Mouse (Mus musculus): ENCODE data around the gene Snx25. TPM values are rescaled to one million over a fixed set of nuclear protein-coding genes. Genes with fewer than 3 reads are reported as not detected.

Snx25 gene
- polyA plus RNA-seq, 1 experiment from 2014 or later: 6.5 TPM

DNA sequence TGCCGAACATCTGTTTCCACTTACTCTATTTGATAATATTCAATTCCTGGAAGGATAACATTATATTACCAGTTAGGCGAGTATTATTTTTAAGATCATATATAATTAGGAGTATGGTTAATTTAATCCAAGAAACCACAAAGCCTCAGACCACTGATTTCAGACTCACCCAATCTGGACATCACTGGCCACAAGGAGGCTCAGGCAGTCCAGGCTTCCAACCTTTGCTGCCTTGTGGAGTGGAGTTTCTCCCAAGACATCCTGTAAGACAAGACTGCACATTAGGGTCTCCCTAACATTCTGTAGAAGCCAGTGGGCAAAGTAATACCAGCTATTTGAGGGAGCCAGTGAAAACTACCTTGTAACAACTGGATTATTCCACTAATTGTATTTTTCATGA lies 153.7 kb downstream of the Snx25 start:
- no peak for DNase-seq (ENCODE audit: low spot score)
- no peak overlapping the region for H3K4me2 ChIP-seq (ENCODE audit: low read depth, severe bottlenecking)

GRCm38 (mm10) chr8:45995576-45995975 lies 156.4 kb downstream of the Snx25 start:
- no peak overlapping the region for H3K4me2 ChIP-seq (ENCODE audit: low read depth, severe bottlenecking)
- no peaks in the 10 kb centered on the region; the same call in 1 of the 2 replicates for H3K36me3 ChIP-seq (ENCODE audit: control insufficient read depth, insufficient read depth, low read length)
- H3K9ac ChIP-seq (ENCODE audit: low read length): no peak overlapping the region
- 85% methylated on average over 3 of the region's 3 CpGs for WGBS
- no peaks in the 10 kb centered on the region for H3K27me3 ChIP-seq (ENCODE audit: control insufficient read depth, insufficient read depth, low read length)
- peaks cover 8% of the 10 kb centered on the region; the same call in 1 of the 2 replicates for H3K4me1 ChIP-seq (ENCODE audit: control insufficient read depth, insufficient read depth, low read length)
- H3K4me3 ChIP-seq (ENCODE audit: low read depth, low read length): no peak overlapping the region
- DNase-seq (ENCODE audit: low spot score) (no peak), ATAC-seq (ENCODE audit: insufficient number of reproducible peaks, low FRiP score, low TSS enrichment, low read depth) (no peak)
- no peak overlapping the region for H3K27ac ChIP-seq (replicated peaks; ENCODE audit: low read depth, low read length)
- no peaks in the 10 kb centered on the region for H3K9me3 ChIP-seq (ENCODE audit: control insufficient read depth, low read length)

More for the DNA sequence above, 153.7 kb downstream of the Snx25 start:
- Histone ChIP-seq H3K9me3 (ENCODE audit: control insufficient read depth, low read length) (no peaks in the 10 kb centered on the region), H3K4me3 (ENCODE audit: low read depth, low read length) (no peak overlapping the region), H3K27me3 (ENCODE audit: control insufficient read depth, insufficient read depth, low read length) (no peaks in the 10 kb centered on the region), H3K36me3 (ENCODE audit: control insufficient read depth, insufficient read depth, low read length) (no peaks in the 10 kb centered on the region; the same call in 1 of the 2 replicates), H3K9ac (ENCODE audit: low read length) (no peak overlapping the region), H3K4me1 (ENCODE audit: control insufficient read depth, insufficient read depth, low read length) (peaks cover 9% of the 10 kb centered on the region; the same call in 1 of the 2 replicates), H3K27ac (replicated peaks; ENCODE audit: low read depth, low read length) (no peak overlapping the region)
- ATAC-seq (ENCODE audit: insufficient number of reproducible peaks, low FRiP score, low TSS enrichment, low read depth): no peak
- WGBS: 90% methylated on average over 2 of the region's 2 CpGs

DNA sequence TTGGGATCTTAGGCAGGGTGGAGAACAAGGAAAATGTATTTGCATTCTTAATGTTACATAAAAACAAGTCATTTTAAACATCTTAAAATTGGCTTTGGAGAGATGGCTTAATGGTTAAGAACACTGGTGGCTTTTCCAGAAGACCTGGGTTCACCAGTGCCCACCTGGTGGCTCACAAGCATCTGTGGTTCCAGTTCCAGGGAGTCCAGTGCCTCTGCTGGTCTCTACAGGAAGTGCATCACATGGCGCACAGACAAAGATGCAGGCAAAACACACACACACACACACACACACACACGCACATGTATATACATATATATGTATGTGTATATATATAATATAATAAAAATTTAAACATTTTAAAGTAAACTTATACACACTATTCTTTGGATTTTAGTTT lies 157.8 kb downstream of the Snx25 start:
- Histone ChIP-seq H3K4me1 (ENCODE audit: control insufficient read depth, insufficient read depth, low read length) (peaks cover 2% of the 10 kb centered on the region; the same call in 1 of the 2 replicates), H3K4me3 (ENCODE audit: low read depth, low read length) (no peak overlapping the region), H3K27ac (replicated peaks; ENCODE audit: low read depth, low read length) (no peak overlapping the region), H3K9me3 (ENCODE audit: control insufficient read depth, low read length) (no peaks in the 10 kb centered on the region), H3K36me3 (ENCODE audit: control insufficient read depth, insufficient read depth, low read length) (no peaks in the 10 kb centered on the region; the same call in 1 of the 2 replicates), H3K4me2 (ENCODE audit: low read depth, severe bottlenecking) (no peak overlapping the region), H3K9ac (ENCODE audit: low read length) (no peak overlapping the region), H3K27me3 (ENCODE audit: control insufficient read depth, insufficient read depth, low read length) (no peaks in the 10 kb centered on the region)
- WGBS: 98% methylated on average over 2 of the region's 2 CpGs
- no peak for DNase-seq (ENCODE audit: low spot score)
- no peak for ATAC-seq (ENCODE audit: insufficient number of reproducible peaks, low FRiP score, low TSS enrichment, low read depth)

- DNase-seq (ENCODE audit: low spot score) (no peak), ATAC-seq (ENCODE audit: insufficient number of reproducible peaks, low FRiP score, low TSS enrichment, low read depth) (no peak)
- no peak overlapping the region for H3K4me2 ChIP-seq (ENCODE audit: low read depth, severe bottlenecking)
- H3K27ac ChIP-seq (replicated peaks; ENCODE audit: low read depth, low read length): no peak overlapping the region
- 94% methylated on average over 4 of the region's 4 CpGs for WGBS
- no peak overlapping the region for H3K4me3 ChIP-seq (ENCODE audit: low read depth, low read length)
- no peaks in the 10 kb centered on the region; the same call in 1 of the 2 replicates for H3K36me3 ChIP-seq (ENCODE audit: control insufficient read depth, insufficient read depth, low read length)
- H3K4me1 ChIP-seq (ENCODE audit: control insufficient read depth, insufficient read depth, low read length): no peaks in the 10 kb centered on the region
- no peak overlapping the region for H3K9ac ChIP-seq (ENCODE audit: low read length)
- H3K9me3 ChIP-seq (ENCODE audit: control insufficient read depth, low read length): no peaks in the 10 kb centered on the region
- H3K27me3 ChIP-seq (ENCODE audit: control insufficient read depth, insufficient read depth, low read length): no peaks in the 10 kb centered on the region
Measured at GRCm38 (mm10) chr8:45990631-45991310, 161.2 kb downstream of the Snx25 start.

GRCm38 (mm10) chr8:45988189-45988588 lies 163.8 kb downstream of the Snx25 start:
- Histone ChIP-seq H3K4me3 (ENCODE audit: low read depth, low read length) (no peak overlapping the region), H3K27ac (replicated peaks; ENCODE audit: low read depth, low read length) (no peak overlapping the region), H3K36me3 (ENCODE audit: control insufficient read depth, insufficient read depth, low read length) (no peaks in the 10 kb centered on the region; the same call in 1 of the 2 replicates), H3K4me2 (ENCODE audit: low read depth, severe bottlenecking) (no peak overlapping the region), H3K9me3 (ENCODE audit: control insufficient read depth, low read length) (no peaks in the 10 kb centered on the region), H3K27me3 (ENCODE audit: control insufficient read depth, insufficient read depth, low read length) (no peaks in the 10 kb centered on the region), H3K4me1 (ENCODE audit: control insufficient read depth, insufficient read depth, low read length) (no peaks in the 10 kb centered on the region), H3K9ac (ENCODE audit: low read length) (no peak overlapping the region)
- ATAC-seq (ENCODE audit: insufficient number of reproducible peaks, low FRiP score, low TSS enrichment, low read depth) (no peak), DNase-seq (ENCODE audit: low spot score) (no peak)
- WGBS: 55% methylated on average over 2 of the region's 2 CpGs

DNA sequence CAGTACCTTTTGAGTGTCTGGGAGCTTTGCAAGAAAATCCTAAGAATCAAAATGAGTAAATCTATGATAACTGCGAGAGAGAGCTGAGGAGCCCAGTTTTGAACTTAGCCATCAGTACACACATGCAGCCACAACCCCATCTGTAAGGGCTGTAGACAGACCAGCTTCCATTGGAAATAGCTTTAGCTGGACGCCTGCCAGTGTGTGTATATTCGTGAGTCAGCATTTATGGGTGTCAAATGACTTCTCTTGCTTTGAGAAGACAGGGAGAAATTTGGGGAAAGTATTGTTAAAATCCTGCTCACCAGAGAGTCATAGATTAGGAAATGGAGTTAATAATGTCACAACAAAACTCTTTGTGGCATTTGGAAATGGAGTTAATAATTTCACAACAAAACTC lies 165.3 kb downstream of the Snx25 start:
- WGBS: 78% methylated on average over 3 of the region's 3 CpGs
- no peak for ATAC-seq (ENCODE audit: insufficient number of reproducible peaks, low FRiP score, low TSS enrichment, low read depth)

More for the DNA sequence above, 165.3 kb downstream of the Snx25 start:
- no peaks in the 10 kb centered on the region; the same call in 1 of the 2 replicates for H3K36me3 ChIP-seq (ENCODE audit: control insufficient read depth, insufficient read depth, low read length)
- no peaks in the 10 kb centered on the region for H3K9me3 ChIP-seq (ENCODE audit: control insufficient read depth, low read length)
- no peaks in the 10 kb centered on the region for H3K27me3 ChIP-seq (ENCODE audit: control insufficient read depth, insufficient read depth, low read length)
- no peak overlapping the region for H3K27ac ChIP-seq (replicated peaks; ENCODE audit: low read depth, low read length)
- H3K9ac ChIP-seq (ENCODE audit: low read length): no peak overlapping the region
- H3K4me1 ChIP-seq (ENCODE audit: control insufficient read depth, insufficient read depth, low read length): no peaks in the 10 kb centered on the region
- DNase-seq (ENCODE audit: low spot score): no peak
- no peak overlapping the region for H3K4me3 ChIP-seq (ENCODE audit: low read depth, low read length)
- no peak overlapping the region for H3K4me2 ChIP-seq (ENCODE audit: low read depth, severe bottlenecking)

Other genes starting within 250 kb of the Snx25 start
- gene Ccdc110, start 217.5 kb downstream of the Snx25 start, polyA plus RNA-seq (2014; fragmentation: Nextera tagmentation; extraction: Ambion mirVana): 0.11 TPM in 1 of 2 replicates, not detected in the other
- 2.4 and 3.1 TPM in 2 replicates for gene 1700029J07Rik, start 176.9 kb downstream of the Snx25 start, polyA plus RNA-seq (2014; fragmentation: Nextera tagmentation; extraction: Ambion mirVana)
- 59.6 and 59.7 TPM in 2 replicates for gene Ufsp2, start 176.6 kb downstream of the Snx25 start, polyA plus RNA-seq (2014; fragmentation: Nextera tagmentation; extraction: Ambion mirVana)
- gene Lrp2bp, start 152.9 kb downstream of the Snx25 start, polyA plus RNA-seq (2014; fragmentation: Nextera tagmentation; extraction: Ambion mirVana): 0.36 and 0.45 TPM in 2 replicates
- gene Ankrd37, start 146.5 kb downstream of the Snx25 start, polyA plus RNA-seq (2014; fragmentation: Nextera tagmentation; extraction: Ambion mirVana): 14.3 and 15.0 TPM in 2 replicates
- 24.5 and 25.8 TPM in 2 replicates for gene Cfap97, start 388 bp downstream of the Snx25 start, polyA plus RNA-seq (2014; fragmentation: Nextera tagmentation; extraction: Ambion mirVana)
- 461 and 472 TPM in 2 replicates for gene Slc25a4, start 59.1 kb upstream of the Snx25 start, polyA plus RNA-seq (2014; fragmentation: Nextera tagmentation; extraction: Ambion mirVana)
- not detected in 2 replicates for gene Helt, start 142.5 kb upstream of the Snx25 start, polyA plus RNA-seq (2014; fragmentation: Nextera tagmentation; extraction: Ambion mirVana)

Measured in limb, embryonic 11.5 days (tissue).